In genomic region chr11:20656711-20657057, GRCm38 (mm10) we compare ENCODE assay signal across 9 mouse cellular contexts.
DNase-seq lines count a peak whose midpoint lies in the region; ATAC-seq and TF ChIP-seq lines count a peak whose summit lies in the region.
"Had no signal": no experiment of that assay in that cellular context is flagged by ENCODE, and none has a peak within 500 bp of the region (broad histone marks: within the 10 kb centered on the region; RNA-seq: fewer than 3 reads in every experiment).

No protein-coding gene starts in this region.

- H3K27ac ChIP-seq in heart, embryonic 15.5 days, result peak overlapping the region; percentile 59
- H3K27ac ChIP-seq in bone marrow macrophage, adult 2 months (ENCODE audit: insufficient read depth, low read depth, low read length), result peak overlapping the region; percentile 15; the same call in 1 of the 2 replicates
- H3K27ac ChIP-seq: heart, adult 2 months had no signal

- TF ChIP-seq POLR2A in bone marrow macrophage, adult 2 months (IDR thresholded peaks at IDR 0.05; ENCODE audit: borderline replicate concordance, low read depth, low read length), result no peak

- 0 out of 2 replicates have a peak, but pooled peaks cover 3% of the 10 kb centered on the region for H3K36me3 ChIP-seq in heart, embryonic 15.5 days

- no peak for DNase-seq in heart, postnatal 36 days
- no peak for DNase-seq in MN1 (ENCODE audit: low spot score)
- DNase-seq in cerebellum, adult 11-12 months, result no peak
- DNase-seq in adrenal gland, adult 18-20 months (ENCODE audit: low spot score in 2 of 2), result no peak

- intact Hi-C loops in heart, postnatal 36 days (cut with DNase I), result no loop called here

- no peaks in the 10 kb centered on the region for H3K9me3 ChIP-seq in heart, embryonic 15.5 days (replicated peaks)

- peak overlapping the region; percentile 26 for H3K4me3 ChIP-seq in heart, embryonic 15.5 days
- H3K4me3 ChIP-seq in bone marrow macrophage, adult 2 months (ENCODE audit: insufficient read depth, low read length), result peak overlapping the region; percentile 60
- H3K4me3 ChIP-seq: heart, adult 2 months had no signal

- H3K9ac ChIP-seq in heart, embryonic 15.5 days, result 0 out of 2 replicates have a peak overlapping the region, but pooled peaks have one; percentile 19

- peaks cover 30% of the 10 kb centered on the region for H3K4me1 ChIP-seq in heart, embryonic 15.5 days (replicated peaks)
- peaks cover 9% of the 10 kb centered on the region for H3K4me1 ChIP-seq in bone marrow macrophage, adult 2 months (ENCODE audit: control insufficient read depth, insufficient read depth, low read length)

- WGBS in heart, embryonic 15.5 days, result 20% methylated on average over 10 of the region's 10 CpGs

- no peak for ATAC-seq in heart, embryonic 15.5 days (replicated peaks; ENCODE audit: insufficient number of reproducible peaks, insufficient read depth, low FRiP score, low read depth)
- peak; percentile 54 for ATAC-seq in granulocyte monocyte progenitor cell, adult 5-6 weeks (replicated peaks; ENCODE audit: poor library complexity, severe bottlenecking)
- peak; percentile 47; the same call in 1 of the 2 replicates for ATAC-seq in megakaryocyte, adult 5-6 weeks (ENCODE audit: poor library complexity, severe bottlenecking)

- no peak for TF ChIP-seq CTCF in bone marrow macrophage, adult 2 months (IDR thresholded peaks at IDR 0.05; ENCODE audit: low read depth, low read length)

- no peaks in the 10 kb centered on the region for H3K27me3 ChIP-seq in heart, embryonic 15.5 days

- peak overlapping the region; percentile 54 for H3K4me2 ChIP-seq in heart, embryonic 15.5 days
